Mouse (Mus musculus): Measurements from ENCODE around the gene Hspa4.
"Not testable (repeated sequence)": the region's sequence is repeated elsewhere in the genome, so short reads cannot be mapped to it uniquely, and the experiment has no call there.

The Hspa4 gene

GRCm38 (mm10) chr11:53300330-53301166 is at the start of gene Hspa4:
Hspa4 (minus strand) TSS chr11:53300457.
- peak; percentile 97 for DNase-seq (ENCODE audit: extremely low spot score)

DNA sequence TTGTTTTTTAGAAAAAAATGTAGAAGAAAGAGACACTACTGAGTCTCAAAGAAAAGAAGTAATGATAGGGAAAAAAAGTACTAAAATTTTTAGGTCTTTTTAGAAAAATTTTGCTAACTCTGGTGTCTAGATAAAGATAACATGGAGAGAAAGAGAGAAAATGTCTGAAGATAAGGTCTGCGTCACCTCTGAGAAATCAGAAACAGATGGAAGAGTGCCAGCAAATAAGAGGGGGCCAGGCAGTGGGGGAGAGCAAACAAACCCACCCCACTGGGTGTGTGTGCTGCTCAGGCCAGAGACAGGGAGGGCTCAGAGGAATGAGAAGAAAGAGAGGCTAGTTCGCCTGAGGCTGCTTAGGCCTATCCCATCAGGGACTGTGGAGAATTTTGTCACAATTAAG is 45.5 kb upstream of the Hspa4 start:
- DNase-seq (ENCODE audit: extremely low spot score) = peak; percentile 9

GRCm38 (mm10) chr11:53345328-53345727 is 45.1 kb upstream of the Hspa4 start:
- DNase-seq (ENCODE audit: extremely low spot score) = peak; percentile 7

DNA sequence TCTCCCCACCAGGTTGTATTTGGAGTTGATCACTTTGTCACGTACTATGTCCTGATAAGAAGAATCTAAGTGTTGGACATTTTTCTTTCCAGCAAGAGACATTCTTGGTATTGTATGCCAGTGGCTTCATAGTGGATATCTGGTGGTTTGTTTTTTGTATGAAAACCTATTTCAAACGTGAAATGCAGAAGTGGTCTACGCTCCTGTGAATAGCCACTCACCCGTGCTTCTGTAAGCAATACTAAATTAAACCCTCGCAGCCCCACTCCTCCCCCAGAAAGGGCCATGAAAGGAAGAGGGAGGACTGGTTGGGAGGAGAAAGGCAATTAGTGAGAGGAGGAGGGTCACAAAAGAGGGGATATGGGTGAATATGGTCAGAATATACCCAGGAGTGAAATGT is 42.5 kb upstream of the Hspa4 start:
- DNase-seq (ENCODE audit: extremely low spot score) = no peak

DNA sequence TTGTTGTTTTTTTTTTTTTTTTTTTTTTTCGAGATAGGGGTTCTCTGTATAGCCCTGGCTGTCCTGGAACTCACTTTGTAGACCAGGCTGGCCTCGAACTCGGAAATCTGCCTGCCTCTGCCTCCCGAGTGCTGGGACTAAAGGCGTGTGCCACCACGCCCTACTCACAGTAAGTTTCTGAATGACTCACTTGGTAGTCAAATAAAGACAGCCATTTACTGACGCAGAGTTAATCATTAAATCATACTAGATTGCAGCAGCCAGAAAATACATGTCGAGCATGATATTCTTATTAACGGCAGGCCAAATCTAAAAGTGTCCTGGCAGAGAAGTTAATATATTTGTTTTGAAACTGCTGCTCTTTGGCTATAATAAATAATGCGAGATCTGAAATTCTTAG is 40.8 kb upstream of the Hspa4 start:
- DNase-seq (ENCODE audit: extremely low spot score) = not testable (repeated sequence)

DNA sequence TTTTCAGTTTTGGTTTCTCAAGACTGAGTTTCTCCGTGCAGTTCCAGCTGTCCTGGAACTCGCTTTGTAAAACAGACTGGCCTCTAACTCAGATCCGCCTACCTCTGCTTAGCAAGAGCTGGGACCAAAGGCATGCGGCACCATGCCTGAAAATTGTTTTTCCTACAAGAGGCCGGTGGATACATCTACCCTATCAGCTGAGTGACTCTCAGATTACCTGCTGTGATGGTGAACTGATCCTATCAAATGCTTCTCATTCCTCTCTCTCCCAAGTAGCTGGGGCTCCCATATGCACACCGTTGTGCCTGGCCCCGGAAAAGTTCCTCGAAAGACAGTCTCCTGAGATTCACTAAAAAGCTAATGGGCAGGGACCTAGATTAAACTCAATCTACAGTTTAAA is 37.4 kb upstream of the Hspa4 start:
- DNase-seq (ENCODE audit: extremely low spot score) = no peak

DNA sequence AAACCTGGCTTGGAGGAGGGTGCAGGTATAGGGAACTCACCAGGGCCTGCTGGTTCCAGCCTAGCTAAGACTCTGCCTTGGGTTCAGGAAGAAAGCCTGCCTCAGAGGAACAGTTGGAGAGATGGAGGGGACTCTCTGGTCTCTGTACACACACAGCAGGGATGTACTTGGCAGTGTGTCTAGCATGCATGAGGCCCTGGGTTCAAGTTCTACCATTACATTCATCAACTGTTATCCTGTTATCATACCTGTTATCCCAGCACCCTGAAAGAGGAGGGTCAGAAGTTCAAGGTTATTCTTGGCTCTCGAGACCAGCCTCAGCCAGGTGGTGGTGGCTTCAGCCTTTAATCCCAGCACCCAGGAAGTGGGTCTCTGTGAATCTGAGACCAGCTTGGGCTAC is 36.7 kb upstream of the Hspa4 start:
- DNase-seq (ENCODE audit: extremely low spot score) = no peak

DNA sequence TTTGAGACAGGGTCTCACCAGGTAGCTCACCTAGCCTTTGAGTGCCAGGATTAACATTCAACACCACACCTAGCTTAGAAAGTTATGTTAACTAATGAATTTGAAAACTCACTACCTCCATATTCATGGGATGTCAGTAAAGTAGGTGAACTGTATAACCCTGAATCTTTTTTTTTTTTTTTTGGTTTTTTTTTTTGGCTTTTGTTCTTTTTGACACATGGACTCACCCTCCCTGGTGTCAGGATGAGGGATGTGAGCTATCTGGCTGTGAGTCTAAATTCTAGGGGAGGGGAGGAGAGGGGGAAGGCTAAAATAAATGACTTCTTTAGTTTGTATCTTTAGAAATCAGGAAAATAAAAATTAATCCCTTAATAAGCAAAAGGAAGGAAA is 35.9 kb upstream of the Hspa4 start:
- no peak for DNase-seq (ENCODE audit: extremely low spot score)

DNA sequence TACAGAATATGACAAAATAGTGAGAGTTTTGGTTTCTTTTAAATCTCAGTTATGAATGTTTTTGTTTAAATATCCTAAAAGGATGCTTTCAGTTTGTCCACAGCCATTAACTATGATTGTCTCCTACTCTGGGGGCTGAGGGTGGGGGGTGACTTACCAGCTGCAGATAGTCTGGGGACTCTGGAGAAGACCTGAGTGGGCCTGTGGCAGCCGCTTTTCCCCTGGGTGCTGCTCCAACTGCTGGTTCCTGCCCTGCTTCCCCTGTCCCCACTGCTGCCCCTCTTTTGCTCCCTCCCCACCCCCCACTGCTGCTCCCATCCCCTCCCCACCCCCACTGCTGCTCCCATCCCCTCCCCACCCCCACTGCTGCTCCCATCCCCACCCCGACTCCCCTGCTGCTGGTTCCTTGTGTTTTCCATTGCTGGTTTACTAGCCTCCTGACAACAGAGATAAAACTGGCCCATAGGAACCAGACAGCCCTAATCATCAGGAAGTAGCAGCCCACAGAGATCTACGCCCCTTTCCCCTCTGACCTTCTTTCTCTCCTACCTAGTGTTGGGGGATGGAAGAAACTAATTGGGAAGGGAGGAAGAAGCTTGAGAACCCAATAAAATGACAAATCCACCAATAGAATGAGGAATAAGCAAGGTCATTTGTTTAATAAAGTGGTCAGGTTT is 35.4 kb upstream of the Hspa4 start:
- no peak for DNase-seq (ENCODE audit: extremely low spot score)

GRCm38 (mm10) chr11:53332076-53332680 is 31.9 kb upstream of the Hspa4 start:
- DNase-seq (ENCODE audit: extremely low spot score) = no peak

DNA sequence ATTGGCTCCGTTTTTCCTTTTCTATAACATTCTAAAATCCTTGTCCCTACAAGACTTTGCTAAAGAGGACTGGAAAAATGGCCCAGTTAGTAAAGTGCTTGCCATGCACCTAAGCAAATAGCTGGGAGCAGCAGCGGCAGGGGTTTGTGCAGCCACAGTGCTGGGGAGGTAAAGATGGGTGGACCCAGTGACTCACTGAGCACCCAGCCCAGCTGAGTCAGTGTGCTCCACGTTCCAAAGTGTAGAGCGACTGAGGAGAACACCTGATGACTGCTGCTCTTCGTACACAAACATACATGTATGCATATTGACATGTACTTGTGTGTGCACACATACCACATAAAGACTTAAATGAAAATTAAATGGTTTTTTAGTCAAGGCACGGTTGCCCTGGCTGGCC is 30.9 kb upstream of the Hspa4 start:
- DNase-seq (ENCODE audit: extremely low spot score) = no peak

DNA sequence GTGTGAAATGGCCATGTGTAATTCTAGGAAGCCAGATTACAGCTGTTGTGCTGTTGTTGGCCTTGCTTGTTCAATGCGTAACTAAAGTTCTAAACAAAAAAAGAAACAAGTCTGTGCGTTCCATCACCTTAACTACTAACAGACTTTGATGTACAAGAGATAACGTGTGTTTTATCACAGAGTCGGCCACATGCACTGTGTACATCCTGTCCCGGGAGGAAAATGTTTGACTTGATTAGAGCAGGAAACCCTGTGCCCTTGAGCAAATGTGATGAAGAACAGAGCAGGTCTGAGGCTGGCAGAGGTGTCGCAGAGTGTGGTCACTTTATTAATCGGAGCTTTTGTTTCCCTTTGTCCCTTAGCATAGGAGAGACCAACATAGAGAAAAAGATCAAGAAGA is 30.1 kb upstream of the Hspa4 start:
- DNase-seq (ENCODE audit: extremely low spot score) = no peak

- DNase-seq (ENCODE audit: extremely low spot score) = peak; percentile 89
These were observed 24.3 kb upstream of the Hspa4 start, which contains the start of gene Zcchc10 for GRCm38 (mm10) chr11:53324512-53324968. Zcchc10 (plus strand) TSS chr11:53324679.

DNA sequence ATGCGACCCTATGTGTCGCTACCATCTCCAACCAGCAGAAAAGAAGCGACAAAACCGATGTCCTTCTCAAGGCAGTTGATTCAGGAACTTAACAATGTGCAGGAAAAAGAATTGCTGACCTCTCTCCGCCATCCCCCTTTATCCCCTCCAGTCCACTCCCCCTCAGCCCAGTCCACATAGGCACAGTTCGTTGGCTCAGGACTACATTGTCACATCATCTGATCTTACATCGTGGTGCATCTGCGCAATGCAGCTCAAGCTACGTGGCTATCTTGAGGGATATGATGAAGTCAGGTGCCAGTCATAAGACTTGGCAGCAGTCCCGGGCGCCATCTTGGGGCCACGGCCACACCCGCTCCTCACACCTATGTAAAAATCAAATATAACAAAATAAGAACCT is 19.6 kb upstream of the Hspa4 start:
- DNase-seq (ENCODE audit: extremely low spot score) = not testable (repeated sequence)

DNA sequence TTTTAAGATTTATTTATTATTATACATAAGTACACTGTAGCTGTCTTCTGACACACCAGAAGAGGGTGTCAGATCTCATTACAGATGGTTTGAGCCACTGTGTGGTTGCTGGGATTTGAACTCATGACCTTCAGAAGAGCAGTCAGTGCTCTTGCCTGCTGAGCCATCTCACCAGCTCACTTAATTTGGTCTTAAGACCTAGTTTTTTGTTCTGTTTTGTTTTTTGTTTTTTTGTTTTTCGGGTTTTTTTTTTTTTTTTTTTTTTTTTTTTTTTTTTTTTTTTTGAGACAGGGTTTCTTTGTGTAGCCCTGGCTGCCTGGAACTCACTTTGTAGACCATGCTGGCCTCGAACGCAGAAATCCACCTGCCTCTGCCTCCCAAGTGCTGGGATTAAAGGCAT is 18.3 kb upstream of the Hspa4 start:
- not testable (repeated sequence) for DNase-seq (ENCODE audit: extremely low spot score)

DNA sequence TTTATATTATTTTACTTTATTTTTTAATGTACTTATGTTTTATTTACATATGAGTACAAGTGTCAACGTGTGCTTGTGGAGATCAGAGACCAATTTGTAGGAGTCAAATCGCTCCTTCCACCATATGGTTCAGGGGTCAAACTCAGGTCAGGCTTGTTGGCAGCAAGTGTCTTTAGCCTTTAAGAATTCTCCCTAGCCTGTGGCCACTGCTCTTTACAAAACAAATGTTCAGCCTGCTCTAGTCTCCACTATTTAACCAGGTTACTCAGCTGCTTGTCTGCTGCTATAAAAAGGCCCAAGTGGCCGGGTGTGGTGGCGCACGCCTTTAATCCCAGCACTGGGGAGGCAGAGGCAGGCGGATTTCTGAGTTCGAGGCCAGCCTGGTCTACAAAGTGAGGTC is 17.8 kb upstream of the Hspa4 start:
- DNase-seq (ENCODE audit: extremely low spot score) = no peak

DNA sequence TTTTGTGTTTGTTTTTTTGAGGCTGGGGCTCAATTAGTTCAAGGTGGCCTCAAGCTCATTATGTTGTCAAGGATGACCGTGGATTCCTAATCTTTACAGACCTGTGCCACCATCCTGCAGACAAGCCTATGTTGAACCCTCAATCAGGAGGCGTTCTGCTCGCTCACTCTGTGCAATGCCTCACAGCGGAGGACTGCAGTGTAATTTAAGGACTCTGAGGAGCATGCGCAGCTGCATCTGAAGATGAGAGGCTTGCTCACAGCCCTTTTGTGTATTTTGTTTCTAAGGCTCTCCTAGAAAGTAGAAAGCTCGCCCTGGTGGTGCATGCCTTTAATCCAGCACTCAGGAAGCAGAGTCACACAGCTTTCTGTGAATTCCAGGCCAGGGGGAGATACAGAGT is 16.7 kb upstream of the Hspa4 start:
- no peak for DNase-seq (ENCODE audit: extremely low spot score)

GRCm38 (mm10) chr11:53314770-53315173 is 14.5 kb upstream of the Hspa4 start:
- DNase-seq (ENCODE audit: extremely low spot score) = no peak

DNA sequence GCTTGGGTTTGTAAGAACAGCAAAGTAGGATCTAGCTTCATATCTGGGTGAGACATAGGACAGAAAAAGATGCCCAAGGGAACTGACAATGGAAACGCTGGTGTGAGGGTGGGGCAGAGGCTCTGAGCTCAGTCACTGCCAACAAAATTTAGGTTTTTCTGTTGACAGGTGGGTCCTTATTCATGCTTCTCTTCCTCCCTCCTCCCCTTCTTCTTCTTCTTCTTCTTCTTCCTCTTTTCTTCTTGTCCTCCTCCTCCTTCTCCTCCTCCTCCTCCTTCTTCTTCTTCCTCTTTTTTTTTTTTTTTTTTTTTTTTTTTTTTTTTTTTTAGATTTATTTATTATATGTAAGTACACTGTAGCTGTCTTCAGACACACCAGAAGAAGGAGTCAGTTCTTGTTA is 12.6 kb upstream of the Hspa4 start:
- DNase-seq (ENCODE audit: extremely low spot score) = not testable (repeated sequence)

GRCm38 (mm10) chr11:53311385-53311784 is 11.1 kb upstream of the Hspa4 start:
- no peak for DNase-seq (ENCODE audit: extremely low spot score)

DNA sequence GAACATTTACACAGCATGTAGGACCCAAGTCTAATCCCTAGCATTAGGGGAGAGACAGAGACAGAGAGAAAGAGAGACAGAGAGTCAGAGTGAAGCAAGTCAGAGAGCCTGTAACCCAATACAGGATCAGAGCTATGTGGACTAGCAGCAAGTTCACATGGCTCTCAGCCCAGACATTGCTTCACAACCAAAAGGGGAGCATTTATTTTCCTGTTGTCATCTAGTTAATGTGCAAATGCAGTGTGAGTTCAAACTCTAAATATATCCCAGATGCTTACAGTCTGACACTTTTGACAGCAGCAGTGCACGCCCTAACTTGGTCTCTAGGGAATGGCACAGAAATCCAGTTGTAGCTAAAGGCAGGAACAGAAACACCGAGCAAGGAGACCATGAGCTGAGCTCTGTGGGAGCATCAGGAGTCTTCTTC is 8.6 kb upstream of the Hspa4 start:
- DNase-seq (ENCODE audit: extremely low spot score) = no peak

DNA sequence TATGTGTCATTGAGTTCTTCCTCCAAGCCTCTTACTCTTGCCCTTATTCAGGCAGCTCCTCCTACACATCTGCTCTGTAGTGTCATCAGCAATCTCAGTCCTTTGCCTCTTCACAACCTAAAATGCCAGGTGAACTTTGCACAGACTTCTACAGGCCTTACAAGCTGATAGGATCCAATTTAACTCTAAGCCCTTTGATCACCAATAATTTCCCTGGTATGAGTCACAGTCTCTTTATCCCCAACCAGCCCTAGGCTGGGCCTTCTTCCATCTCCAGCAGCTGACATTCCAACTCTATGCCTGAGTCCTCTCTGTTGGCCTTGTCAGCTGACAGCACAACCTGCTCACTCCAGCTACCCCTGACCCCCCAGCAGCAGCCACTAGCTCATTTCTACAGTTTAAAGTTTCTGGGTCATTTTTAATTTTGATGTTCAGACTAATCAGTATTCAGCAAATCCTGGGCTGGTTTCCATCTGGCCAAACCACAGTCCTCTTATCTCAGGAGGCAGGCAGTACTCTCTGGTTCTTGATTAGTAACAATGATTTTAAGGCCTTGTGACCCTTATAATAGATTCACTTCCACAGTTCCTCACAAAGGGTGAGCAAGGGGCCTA is 8.1 kb upstream of the Hspa4 start:
- no peak for DNase-seq (ENCODE audit: extremely low spot score)
